ENCODE assay signal across 13 mouse cellular contexts in genomic region chr5:52408668-52409315, GRCm38 (mm10). TPM values are rescaled to one million over a fixed set of nuclear protein-coding genes. Genes with fewer than 3 reads are reported as not detected.
DNase-seq lines count a peak whose midpoint lies in the region; ATAC-seq and TF ChIP-seq lines count a peak whose summit lies in the region.
"Had no signal": no experiment of that assay in that cellular context is flagged by ENCODE, and none has a peak within 500 bp of the region (broad histone marks: within the 10 kb centered on the region; RNA-seq: fewer than 3 reads in every experiment).

No protein-coding gene starts in this region.

- DNase-seq in cerebellum, adult 11 months, result peak; percentile 23
- DNase-seq in kidney, adult 2 months, result peak; percentile 1
- DNase-seq in kidney, postnatal 4 days, result no peak
- peak; percentile 41 for DNase-seq in brain, adult 2 months (ENCODE audit: low read depth, low spot score)
- DNase-seq in cerebellum, postnatal 14 days, result peak; percentile 72 to 78
- DNase-seq in heart, adult 2 months, result no peak
- DNase-seq: kidney, adult 18-20 months; right cerebral cortex, adult 18-20 months had no signal

- intact Hi-C loops in heart, adult 2 months (cut with DNase I), result no loop called here

- TF ChIP-seq EP300 in heart, adult 2 months (IDR thresholded peaks at IDR 0.05; ENCODE audit: insufficient read depth, low read depth, low read length), result no peak

- no peak for TF ChIP-seq CTCF in kidney, adult 2 months (conservative IDR thresholded peaks at IDR 0.05; ENCODE audit: insufficient read depth, insufficient read length, low read depth, low read length)
- no peak for TF ChIP-seq CTCF in heart, adult 2 months (IDR thresholded peaks at IDR 0.05)

- H3K27ac ChIP-seq in kidney, adult 2 months (ENCODE audit: insufficient read depth, low read depth, low read length), result no peak overlapping the region
- no peak overlapping the region for H3K27ac ChIP-seq in heart, adult 2 months
- H3K27ac ChIP-seq: heart, embryonic 13.5 days; hindbrain, embryonic 15.5 days; liver, embryonic 12.5 days had no signal

- TF ChIP-seq POLR2A in kidney, adult 2 months (IDR thresholded peaks at IDR 0.05; ENCODE audit: low read depth, low read length), result no peak
- TF ChIP-seq POLR2A in heart, adult 2 months (IDR thresholded peaks at IDR 0.05; ENCODE audit: insufficient read depth, low read depth, low read length), result no peak

- H3K36me3 ChIP-seq in kidney, adult 2 months (ENCODE audit: control insufficient read depth, insufficient read depth, low read length), result no peaks in the 10 kb centered on the region
- no peaks in the 10 kb centered on the region for H3K36me3 ChIP-seq in heart, adult 2 months (ENCODE audit: control insufficient read depth, insufficient read depth, low read length)
- H3K36me3 ChIP-seq: heart, embryonic 13.5 days; hindbrain, embryonic 15.5 days; liver, embryonic 12.5 days had no signal

- no peak for ATAC-seq in cerebellum, adult (ENCODE audit: insufficient number of reproducible peaks, low FRiP score, low TSS enrichment)
- ATAC-seq in monocyte, adult 5-6 weeks (replicated peaks; ENCODE audit: insufficient number of reproducible peaks, low FRiP score, low TSS enrichment, poor library complexity, severe bottlenecking), result no peak
- ATAC-seq: liver, embryonic 12.5 days had no signal

- WGBS in kidney, adult 2 months, result 60% methylated on average over 7 of the region's 7 CpGs
- 64% methylated on average over 7 of the region's 7 CpGs for WGBS in heart, adult 2 months

- no peak overlapping the region for H3K9ac ChIP-seq in heart, adult 2 months (ENCODE audit: low read depth, low read length)
- H3K9ac ChIP-seq: heart, embryonic 13.5 days; hindbrain, embryonic 15.5 days; liver, embryonic 12.5 days had no signal

- no peaks in the 10 kb centered on the region for H3K27me3 ChIP-seq in kidney, adult 2 months (replicated peaks; ENCODE audit: control insufficient read depth, insufficient read depth, low read length)
- H3K27me3 ChIP-seq in heart, adult 2 months (ENCODE audit: control insufficient read depth, insufficient read depth, low read length), result no peaks in the 10 kb centered on the region
- H3K27me3 ChIP-seq: heart, embryonic 13.5 days; hindbrain, embryonic 15.5 days; liver, embryonic 12.5 days had no signal

- no peak overlapping the region for H3K4me3 ChIP-seq in kidney, adult 2 months (ENCODE audit: insufficient read depth, low read depth, low read length)
- no peak overlapping the region for H3K4me3 ChIP-seq in heart, adult 2 months
- H3K4me3 ChIP-seq: heart, embryonic 13.5 days; hindbrain, embryonic 15.5 days; liver, embryonic 12.5 days had no signal

- no peaks in the 10 kb centered on the region for H3K79me2 ChIP-seq in heart, adult 2 months (replicated peaks; ENCODE audit: control insufficient read depth, insufficient read depth, low read length)

- H3K4me1 ChIP-seq in kidney, adult 2 months (ENCODE audit: control insufficient read depth, insufficient read depth, low read length), result no peaks in the 10 kb centered on the region; the same call in 1 of the 2 replicates
- no peaks in the 10 kb centered on the region for H3K4me1 ChIP-seq in heart, adult 2 months (ENCODE audit: control insufficient read depth, insufficient read depth, low read length)
- H3K4me1 ChIP-seq: heart, embryonic 13.5 days; liver, embryonic 12.5 days had no signal

RNA-seq across cellular contexts. Expression of gene Sod3, which starts 45.2 kb away (rescaled TPM):
- polyA plus RNA-seq in kidney, adult 2 months (2012; rRNA removed), result 347 and 350 TPM in 2 replicates
- total RNA-seq in monocyte, adult 5-6 weeks (2017), result 0.11 to 0.19 TPM in 2 of 3 replicates, not detected in the other
- 10 to 100 TPM; 14.8 to 15.1 TPM for total RNA-seq in heart, adult 2 months (2021)
- 31.4 and 42.8 TPM in 2 replicates for polyA plus RNA-seq in heart, adult 2 months (2012; rRNA removed)

Comparison
In these comparisons a context has a peak if more than half of its experiments do, and no peak if none do; other contexts are left out.
1. DNase-seq: peak in cerebellum, adult 11 months (single experiment), kidney, adult 2 months (single experiment), brain, adult 2 months (single experiment) and cerebellum, postnatal 14 days (2 of 2); none in kidney, postnatal 4 days (0 of 2) and heart, adult 2 months (0 of 2).
2. RNA of gene Sod3, which starts 45.2 kb away (total RNA-seq): 14.8 to 15.1 TPM in heart, adult 2 months; 0.11 to 0.19 TPM in monocyte, adult 5-6 weeks; every median in the first group is over 10 times any median in the second.